Mouse (Mus musculus) heart, adult 2 months (tissue): Measurements from ENCODE around the gene Tmem145. TPM values are rescaled to one million over a fixed set of nuclear protein-coding genes. Genes with fewer than 3 reads are reported as not detected.

Experiments used
- DNase-seq, 2 experiments: peaks; one replicate each; pipeline ENCODE4 v3.0.0; 2021
- H3K27ac ChIP-seq: fragments of 200-600 bp; 2 replicates; pipeline ENCODE4 v1.8.1; 2022
- H3K27me3 ChIP-seq: fragments of 200-500 bp; 2 replicates; pipeline ENCODE4 v1.6.1; 2012; ENCODE audit warnings: mild to moderate bottlenecking, low read length, inconsistent platforms, mixed read lengths; ENCODE audit not compliant: control insufficient read depth, insufficient read depth
- H3K36me3 ChIP-seq: fragments of 200-500 bp; 2 replicates; pipeline ENCODE4 v1.6.1; 2012; ENCODE audit warnings: low read length, inconsistent platforms; ENCODE audit not compliant: control insufficient read depth, insufficient read depth
- H3K4me1 ChIP-seq: fragments of 200-500 bp; 2 replicates; pipeline ENCODE4 v1.6.1; 2011; ENCODE audit warnings: low read length; ENCODE audit not compliant: control insufficient read depth, insufficient read depth
- H3K4me3 ChIP-seq: fragments of 200-600 bp; 2 replicates; pipeline ENCODE4 v1.8.1; 2022
- H3K79me2 ChIP-seq: fragments of 200-500 bp; replicated peaks from 2 replicates; pipeline ENCODE4 v1.6.1; 2012; ENCODE audit warnings: mild to moderate bottlenecking, inconsistent platforms, low read length, moderate library complexity, mixed read lengths; ENCODE audit not compliant: control insufficient read depth, insufficient read depth
- H3K9ac ChIP-seq: fragments of 200-500 bp; 2 replicates; pipeline ENCODE4 v1.6.1; 2012; ENCODE audit warnings: low read depth, mild to moderate bottlenecking, control low read depth, inconsistent platforms, low read length, mixed read lengths
- CTCF ChIP-seq: fragments of 200-600 bp; IDR thresholded peaks from 2 replicates; pipeline ENCODE4 v1.8.1; 2022; ENCODE audit warnings: antibody characterized with exemption, mild to moderate bottlenecking, moderate library complexity
- EP300 ChIP-seq: fragments of 200-500 bp; IDR thresholded peaks from 2 replicates; pipeline ENCODE4 v1.6.1; 2011; ENCODE audit warnings: low read depth, low read length, control low read depth; ENCODE audit not compliant: insufficient read depth
- POLR2A ChIP-seq: fragments of 200-500 bp; IDR thresholded peaks from 2 replicates; pipeline ENCODE4 v1.6.1; 2011; ENCODE audit warnings: mild to moderate bottlenecking, low read depth, low read length, control low read depth; ENCODE audit not compliant: insufficient read depth
- WGBS: fragments of 180-500 bp; shearing (Covaris S2); methylation state at CpG from one replicate; pipeline ENCODE4 v1.1.7; 2018; 5-methylcytosine and 5-hydroxymethylcytosine counted together
- intact Hi-C: fragments of 180-260 bp; cut with DNase I; formaldehyde crosslinking; loops from one replicate; pipeline ENCODE4 v1.15.1; 2025
- polyA plus RNA-seq: library from polyadenylated mRNA; depleted of rRNA; stranded (reverse); fragments of >200 nt; gene quantifications from 2 replicates; pipeline ENCODE4 v1.2.3, GENCODE M21; 2012
- total RNA-seq, 2 experiments: library from RNA; stranded (reverse); gene quantifications; 2 replicates each; pipeline ENCODE4 v1.2.3; 2021

Tmem145 gene
- total and polyA plus RNA-seq, 3 experiments: 0.06 TPM; not detected in 2

GRCm38 (mm10) chr7:25283637-25284036, 22.3 kb upstream of the Tmem145 start:
- intact Hi-C loops: loop anchor here (1.0 kb wide), 1 partner anchor 33 kb away; no protein-coding TSS in a partner anchor
- Histone ChIP-seq H3K36me3 (no peaks in the 10 kb centered on the region), H3K9ac (no peak overlapping the region), H3K27me3 (no peaks in the 10 kb centered on the region), H3K4me3 (no peak overlapping the region; the same call in 1 of the 2 replicates), H3K79me2 (no peaks in the 10 kb centered on the region), H3K27ac (peak overlapping the region; percentile 33; the same call in 1 of the 2 replicates), H3K4me1 (peaks cover 20% of the 10 kb centered on the region)
- 10% methylated on average over 5 of the region's 5 CpGs for WGBS
- no peak for TF ChIP-seq POLR2A
- TF ChIP-seq CTCF: no peak
- TF ChIP-seq EP300: no peak
- DNase-seq: peak; percentile 51 to 53

- no peak overlapping the region for H3K4me3 ChIP-seq
- intact Hi-C loops: loop anchor here (1.0 kb wide), 1 partner anchor 32 kb away; no protein-coding TSS in a partner anchor
- peaks cover 20% of the 10 kb centered on the region for H3K4me1 ChIP-seq
- TF ChIP-seq EP300 (no peak), POLR2A (no peak), CTCF (no peak)
- H3K79me2 ChIP-seq: no peaks in the 10 kb centered on the region
- no peaks in the 10 kb centered on the region for H3K27me3 ChIP-seq
- no peak overlapping the region for H3K9ac ChIP-seq
- H3K36me3 ChIP-seq: no peaks in the 10 kb centered on the region
- WGBS: 50% methylated on average over 2 of the region's 2 CpGs
- H3K27ac ChIP-seq: peak overlapping the region; percentile 33; the same call in 1 of the 2 replicates
- DNase-seq: peak in 1 of 2 experiments; percentile 16
Measured at GRCm38 (mm10) chr7:25284171-25284570, 21.7 kb upstream of the Tmem145 start.

- no peak for DNase-seq
- 58% methylated on average over 5 of the region's 5 CpGs for WGBS
- intact Hi-C loops: loop anchor here (1.0 kb wide), 1 partner anchor 32 kb away; no protein-coding TSS in a partner anchor
- Histone ChIP-seq H3K79me2 (no peaks in the 10 kb centered on the region), H3K4me3 (no peak overlapping the region), H3K27ac (no peak overlapping the region), H3K9ac (no peak overlapping the region), H3K36me3 (no peaks in the 10 kb centered on the region), H3K4me1 (peaks cover 20% of the 10 kb centered on the region), H3K27me3 (no peaks in the 10 kb centered on the region)
- no peak for TF ChIP-seq CTCF
- TF ChIP-seq EP300: no peak
- TF ChIP-seq POLR2A: no peak
Measured at GRCm38 (mm10) chr7:25284766-25285165, 21.1 kb upstream of the Tmem145 start.

GRCm38 (mm10) chr7:25285511-25286238, 20.2 kb upstream of the Tmem145 start:
- Histone ChIP-seq H3K9ac (no peak overlapping the region), H3K27ac (no peak overlapping the region), H3K4me1 (peaks cover 14% of the 10 kb centered on the region), H3K4me3 (no peak overlapping the region), H3K79me2 (no peaks in the 10 kb centered on the region), H3K27me3 (no peaks in the 10 kb centered on the region), H3K36me3 (no peaks in the 10 kb centered on the region)
- 89% methylated on average over 20 of the region's 20 CpGs for WGBS
- intact Hi-C loops: no loop called here
- DNase-seq: no peak
- no peak for TF ChIP-seq EP300
- TF ChIP-seq CTCF: no peak
- no peak for TF ChIP-seq POLR2A

DNA sequence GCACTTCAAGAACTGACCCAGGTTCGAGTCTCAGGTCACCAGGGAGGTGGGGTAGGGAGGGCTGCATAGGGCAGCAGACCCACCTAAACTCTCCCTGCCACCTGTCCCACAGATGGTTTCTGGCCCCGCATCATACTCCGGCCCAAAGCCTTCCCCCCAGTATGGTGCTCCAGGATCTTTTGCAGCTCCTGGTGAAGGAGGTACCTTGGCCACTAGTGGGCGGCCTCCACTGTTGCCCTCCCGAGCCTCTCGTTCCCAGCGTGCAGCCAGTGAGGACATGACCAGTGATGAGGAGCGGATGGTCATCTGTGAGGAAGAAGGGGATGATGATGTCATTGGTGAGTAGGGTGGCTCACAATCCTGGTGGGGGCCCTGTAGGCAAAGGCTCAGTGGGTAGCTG, 18.9 kb upstream of the Tmem145 start:
- TF ChIP-seq EP300 (no peak), CTCF (peak; percentile 20; the same call in 1 of the 2 replicates), POLR2A (no peak)
- intact Hi-C loops: no loop called here
- Histone ChIP-seq H3K79me2 (no peaks in the 10 kb centered on the region), H3K4me1 (peaks cover 6% of the 10 kb centered on the region), H3K9ac (no peak overlapping the region), H3K4me3 (no peak overlapping the region), H3K36me3 (no peaks in the 10 kb centered on the region), H3K27me3 (no peaks in the 10 kb centered on the region), H3K27ac (no peak overlapping the region)
- no peak for DNase-seq
- WGBS: 74% methylated on average over 8 of the region's 8 CpGs

DNA sequence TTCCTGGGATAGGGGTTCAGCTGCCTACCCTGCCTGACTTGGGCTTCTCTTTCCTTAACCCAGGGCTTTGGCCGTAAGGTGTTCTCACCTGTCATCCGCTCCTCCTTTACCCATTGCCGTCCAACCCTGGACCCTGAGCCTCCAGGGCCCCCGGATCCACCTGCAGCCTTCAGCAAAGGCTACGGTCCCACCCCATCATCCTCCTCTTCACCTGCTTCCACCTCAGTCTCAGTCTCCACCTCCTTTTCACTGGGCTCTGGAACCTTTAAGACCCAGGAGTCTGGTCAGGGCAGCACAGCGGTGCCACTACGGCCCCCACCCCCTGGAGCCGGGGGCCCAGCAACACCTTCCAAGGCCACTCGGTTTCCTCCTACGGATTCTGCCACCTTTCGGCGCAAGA, 17.9 kb upstream of the Tmem145 start:
- Histone ChIP-seq H3K27ac (no peak overlapping the region), H3K4me3 (no peak overlapping the region), H3K79me2 (no peaks in the 10 kb centered on the region), H3K9ac (no peak overlapping the region), H3K36me3 (no peaks in the 10 kb centered on the region), H3K27me3 (no peaks in the 10 kb centered on the region), H3K4me1 (peaks cover 4% of the 10 kb centered on the region)
- TF ChIP-seq CTCF (no peak), POLR2A (no peak), EP300 (no peak)
- DNase-seq: no peak
- intact Hi-C loops: no loop called here
- 87% methylated on average over 12 of the region's 12 CpGs for WGBS
